8 mouse cellular contexts compared by ENCODE assay signal in genomic region chr1:22533146-22534096, GRCm38 (mm10).
A peak's percentile ranks its signal among the peaks of the same experiment; 100 is the strongest.
DNase-seq lines count a peak whose midpoint lies in the region; ATAC-seq and TF ChIP-seq lines count a peak whose summit lies in the region.

No protein-coding gene starts in this region.

- peak; percentile 92 for ATAC-seq in forebrain, embryonic 15.5 days (replicated peaks)
- ATAC-seq in intestine, postnatal 0 days: peak; percentile 54
- ATAC-seq in stomach, postnatal 0 days (ENCODE audit: low FRiP score, low TSS enrichment): peak; percentile 76
- ATAC-seq in activated CD4-positive, CD25-positive, alpha-beta regulatory T cell, adult 4 months: no peak

- peaks cover 9% of the 10 kb centered on the region for H3K4me1 ChIP-seq in forebrain, embryonic 15.5 days
- no peaks in the 10 kb centered on the region for H3K4me1 ChIP-seq in intestine, postnatal 0 days (replicated peaks; ENCODE audit: control insufficient read depth, insufficient read depth, low read length)
- peaks cover 8% of the 10 kb centered on the region; the same call in 1 of the 2 replicates for H3K4me1 ChIP-seq in midbrain, embryonic 10.5 days
- H3K4me1 ChIP-seq in stomach, postnatal 0 days (replicated peaks; ENCODE audit: control insufficient read depth, insufficient read depth): no peaks in the 10 kb centered on the region

- peak overlapping the region; percentile 56 for H3K4me3 ChIP-seq in forebrain, embryonic 15.5 days
- peak overlapping the region; percentile 55 for H3K4me3 ChIP-seq in intestine, postnatal 0 days (ENCODE audit: low read depth, low read length)
- peak overlapping the region; percentile 76 for H3K4me3 ChIP-seq in midbrain, embryonic 10.5 days
- peak overlapping the region; percentile 58 for H3K4me3 ChIP-seq in stomach, postnatal 0 days (ENCODE audit: low read depth, low read length)

- no peaks in the 10 kb centered on the region for H3K36me3 ChIP-seq in forebrain, embryonic 15.5 days
- no peaks in the 10 kb centered on the region for H3K36me3 ChIP-seq in intestine, postnatal 0 days (ENCODE audit: control insufficient read depth, insufficient read depth)
- H3K36me3 ChIP-seq in midbrain, embryonic 10.5 days: no peaks in the 10 kb centered on the region
- H3K36me3 ChIP-seq in stomach, postnatal 0 days (ENCODE audit: control insufficient read depth, insufficient read depth, low read length): no peaks in the 10 kb centered on the region

- peak overlapping the region; percentile 39 for H3K27ac ChIP-seq in forebrain, embryonic 15.5 days (replicated peaks)
- no peak overlapping the region for H3K27ac ChIP-seq in intestine, postnatal 0 days (ENCODE audit: low read depth, low read length)
- H3K27ac ChIP-seq in midbrain, embryonic 10.5 days (replicated peaks): peak overlapping the region; percentile 81
- H3K27ac ChIP-seq in stomach, postnatal 0 days (replicated peaks): no peak overlapping the region

- H3K4me2 ChIP-seq in forebrain, embryonic 15.5 days (replicated peaks): peak overlapping the region; percentile 80
- peak overlapping the region; percentile 95 for H3K4me2 ChIP-seq in intestine, postnatal 0 days (replicated peaks; ENCODE audit: low read depth)
- peak overlapping the region; percentile 89 for H3K4me2 ChIP-seq in stomach, postnatal 0 days (replicated peaks; ENCODE audit: low read depth)

- H3K9ac ChIP-seq in forebrain, embryonic 15.5 days (replicated peaks): peak overlapping the region; percentile 59
- H3K9ac ChIP-seq in intestine, postnatal 0 days (ENCODE audit: low read depth, low read length): no peak overlapping the region
- peak overlapping the region; percentile 47; the same call in 1 of the 2 replicates for H3K9ac ChIP-seq in stomach, postnatal 0 days (ENCODE audit: low read length)

- TF ChIP-seq CTCF in intestine, postnatal 0 days (IDR thresholded peaks at IDR 0.05; ENCODE audit: low read depth): no peak
- no peak for TF ChIP-seq CTCF in stomach, postnatal 0 days (IDR thresholded peaks at IDR 0.05; ENCODE audit: low read depth)

- DNase-seq in layer of hippocampus, postnatal 36 days: peak; percentile 22 to 23
- no peak for DNase-seq in layer of hippocampus, adult 9-10 months (ENCODE audit: low spot score)
- DNase-seq in cerebellum, adult 8-10 months: peak; percentile 57
- peak; percentile 74 for DNase-seq in midbrain, embryonic 10.5 days (ENCODE audit: low spot score)
- DNase-seq in stomach, postnatal 0 days (ENCODE audit: low spot score): peak; percentile 50

- under 1% methylated on average over 95 of the region's 112 CpGs for WGBS in forebrain, embryonic 15.5 days
- under 1% methylated on average over 110 of the region's 112 CpGs for WGBS in intestine, postnatal 0 days
- under 1% methylated on average over 111 of the region's 112 CpGs for WGBS in midbrain, embryonic 10.5 days
- under 1% methylated on average over 96 of the region's 112 CpGs for WGBS in stomach, postnatal 0 days

- peaks cover 11% of the 10 kb centered on the region; the same call in 1 of the 2 replicates for H3K27me3 ChIP-seq in forebrain, embryonic 15.5 days
- H3K27me3 ChIP-seq in intestine, postnatal 0 days (replicated peaks; ENCODE audit: control insufficient read depth, insufficient read depth, low read length): peaks cover 19% of the 10 kb centered on the region
- peaks cover 59% of the 10 kb centered on the region for H3K27me3 ChIP-seq in midbrain, embryonic 10.5 days (ENCODE audit: low read depth, poor library complexity, severe bottlenecking)
- H3K27me3 ChIP-seq in stomach, postnatal 0 days (ENCODE audit: control insufficient read depth, insufficient read depth, low read length): peaks cover 10% of the 10 kb centered on the region; the same call in 1 of the 2 replicates

- H3K9me3 ChIP-seq in forebrain, embryonic 15.5 days: no peaks in the 10 kb centered on the region
- H3K9me3 ChIP-seq in intestine, postnatal 0 days (ENCODE audit: control insufficient read depth): no peaks in the 10 kb centered on the region
- no peaks in the 10 kb centered on the region for H3K9me3 ChIP-seq in midbrain, embryonic 10.5 days (replicated peaks)
- H3K9me3 ChIP-seq in stomach, postnatal 0 days (ENCODE audit: control insufficient read depth, low read length): no peaks in the 10 kb centered on the region

- TF ChIP-seq EP300 in stomach, postnatal 0 days (optimal IDR thresholded peaks at IDR 0.05): no peak

Comparison
In these comparisons a context has a peak if more than half of its experiments do, and no peak if none do; other contexts are left out.
1. H3K27ac ChIP-seq: peak in forebrain, embryonic 15.5 days (single experiment) and midbrain, embryonic 10.5 days (single experiment); none in intestine, postnatal 0 days (single experiment) and stomach, postnatal 0 days (single experiment).
2. Peak in every context shown above with its lines, with median percentiles within 50 percentile points of each other: H3K4me2 ChIP-seq and H3K4me3 ChIP-seq.